Mouse (Mus musculus): ENCODE data around the gene Cpeb1. TPM values are rescaled to one million over a fixed set of nuclear protein-coding genes. Genes with fewer than 3 reads are reported as not detected.

Gene Cpeb1
- total RNA-seq, 4 experiments from 2014 or later = 23.0 to 55.5 (median 36.3) TPM

DNA sequence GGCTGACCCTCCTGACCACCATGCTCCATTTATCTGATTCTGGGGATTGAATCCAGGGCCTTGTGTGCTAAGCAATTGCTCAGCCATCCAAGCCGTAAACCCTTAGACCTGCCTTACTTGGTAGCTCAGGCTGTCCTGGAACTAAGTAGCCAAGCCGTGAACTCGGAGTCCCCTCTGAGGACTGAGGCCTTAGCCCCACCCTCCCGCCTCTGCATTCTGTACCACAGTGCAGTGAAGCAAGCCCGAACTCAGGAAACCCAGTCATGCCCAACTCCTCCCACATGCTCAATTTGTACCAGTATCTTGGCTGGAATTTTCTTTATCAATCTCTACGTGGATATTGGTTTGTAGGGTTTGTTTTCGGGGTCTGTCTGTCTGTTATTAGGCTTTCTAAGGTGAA lies 123.4 kb downstream of the Cpeb1 start:
- no peak for DNase-seq (ENCODE audit: low spot score in 2 of 2)

DNA sequence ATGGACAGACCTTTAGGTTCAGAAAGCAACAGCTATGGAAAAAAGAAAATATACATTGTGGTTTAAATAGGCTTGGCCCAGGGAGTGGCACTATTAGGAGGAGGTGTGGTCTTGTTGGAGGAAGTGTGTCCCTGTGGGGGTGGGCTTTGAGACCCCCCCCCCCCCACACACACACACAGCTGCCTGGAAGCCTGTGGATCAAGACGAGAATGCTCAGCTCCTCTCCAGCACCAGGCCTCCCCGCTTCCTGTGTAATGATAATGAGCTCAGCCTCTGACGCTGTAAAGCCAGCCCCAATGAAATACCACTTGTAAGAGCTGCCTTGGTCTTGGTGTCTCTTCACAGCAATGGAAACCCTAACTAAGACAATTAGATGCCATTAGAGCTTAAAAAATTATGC lies 124.5 kb downstream of the Cpeb1 start:
- DNase-seq (ENCODE audit: low spot score in 2 of 2) = no peak

DNA sequence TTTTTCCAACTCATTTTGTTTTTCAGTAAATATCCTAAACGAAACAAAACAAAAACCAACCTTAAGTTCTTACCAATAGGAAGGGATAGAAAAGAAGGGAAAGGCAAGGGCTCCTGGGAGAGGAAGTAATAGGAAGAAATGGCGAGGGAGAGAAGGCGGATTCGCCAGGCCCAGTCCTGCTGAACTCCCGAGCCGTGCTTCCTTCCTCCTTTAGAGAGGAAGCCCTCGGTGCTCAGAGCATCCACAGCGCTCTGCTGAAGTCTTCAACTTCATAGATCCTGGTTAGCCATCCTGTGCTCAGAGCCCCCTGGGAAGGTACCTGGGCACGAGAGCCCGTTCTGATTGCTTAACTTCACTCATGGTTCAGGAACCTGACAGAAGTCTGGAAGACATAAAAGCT lies 127.6 kb downstream of the Cpeb1 start:
- no peak for DNase-seq (ENCODE audit: low spot score in 2 of 2)

DNA sequence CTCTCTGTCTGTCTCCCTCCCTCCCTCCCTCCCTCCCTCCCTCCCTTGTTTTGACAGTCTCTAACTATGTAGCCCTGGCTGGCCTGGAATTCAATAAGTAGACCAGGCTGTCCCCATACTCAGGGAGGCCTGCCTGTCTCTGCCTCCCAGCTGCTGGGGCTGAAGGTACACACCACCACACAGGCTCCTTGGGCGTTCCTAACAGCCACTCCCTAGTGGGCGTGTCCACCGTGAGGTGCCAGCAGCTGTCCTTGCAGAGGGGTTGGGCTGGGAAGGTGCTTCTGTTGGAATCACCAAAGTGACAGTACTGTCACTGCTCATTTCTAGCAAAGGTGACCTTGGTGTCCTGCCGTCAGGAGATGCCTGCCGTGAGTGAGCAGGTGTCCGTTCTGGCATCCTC lies 128.4 kb downstream of the Cpeb1 start:
- no peak for DNase-seq (ENCODE audit: low spot score in 2 of 2)

DNA sequence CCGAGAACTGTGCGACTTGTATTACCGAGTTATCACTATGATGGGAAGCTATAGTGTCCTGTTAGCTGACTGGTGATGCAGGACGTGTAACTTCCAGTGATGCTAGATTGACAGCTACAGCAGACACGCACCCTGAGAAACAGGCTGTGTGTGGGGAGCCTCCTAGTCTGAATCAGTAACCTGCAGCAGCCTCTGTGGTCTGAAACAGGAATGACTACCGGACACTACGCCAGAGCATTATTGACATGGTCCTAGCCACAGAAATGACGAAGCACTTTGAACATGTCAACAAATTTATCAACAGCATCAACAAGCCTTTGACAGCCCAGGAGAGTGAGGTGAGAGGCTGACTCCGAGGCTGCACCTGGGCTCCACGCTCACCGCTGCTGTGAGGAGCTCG lies 129.2 kb downstream of the Cpeb1 start:
- no peak for DNase-seq (ENCODE audit: low spot score in 2 of 2)

DNA sequence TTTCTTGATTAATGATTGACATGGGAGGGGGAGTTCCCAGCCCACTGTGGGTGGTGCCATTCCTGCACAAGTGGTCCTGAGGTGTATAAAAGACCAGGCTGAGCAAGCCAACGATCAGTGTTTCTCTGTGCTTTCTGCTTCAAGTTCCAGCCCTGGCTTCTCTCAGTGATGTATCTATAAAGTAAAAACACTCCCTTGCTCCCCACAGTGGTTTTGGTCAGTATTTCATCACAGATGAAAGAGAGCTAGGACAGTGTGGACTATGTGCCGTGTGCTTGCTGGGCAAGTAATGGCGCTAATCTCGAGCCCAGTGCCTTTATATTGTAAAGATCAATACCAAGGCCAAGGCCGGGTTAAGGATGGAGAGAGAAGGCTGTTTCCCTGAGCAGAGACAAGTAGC lies 133.5 kb downstream of the Cpeb1 start:
- DNase-seq (ENCODE audit: low spot score in 2 of 2) = no peak

DNA sequence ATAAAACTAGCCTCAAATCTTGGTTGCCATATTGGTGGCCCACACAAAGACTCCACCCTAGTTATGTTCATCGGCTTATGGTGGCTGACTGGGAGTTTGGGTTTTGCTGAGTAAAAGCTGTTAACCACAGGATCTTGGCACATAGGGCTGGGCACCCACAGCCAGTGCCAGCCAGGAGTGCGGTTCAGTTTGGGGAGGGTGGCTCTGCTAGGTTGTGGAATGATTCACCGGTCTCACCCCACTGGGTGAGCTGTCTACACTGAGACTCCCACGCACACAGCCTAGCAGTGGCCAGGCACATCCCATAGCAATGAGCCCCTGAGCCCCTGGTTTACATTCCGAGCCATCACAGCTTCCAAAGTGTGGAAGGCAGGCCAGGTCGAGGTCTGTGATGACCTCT lies 135.5 kb downstream of the Cpeb1 start:
- DNase-seq (ENCODE audit: low spot score in 2 of 2) = no peak

DNA sequence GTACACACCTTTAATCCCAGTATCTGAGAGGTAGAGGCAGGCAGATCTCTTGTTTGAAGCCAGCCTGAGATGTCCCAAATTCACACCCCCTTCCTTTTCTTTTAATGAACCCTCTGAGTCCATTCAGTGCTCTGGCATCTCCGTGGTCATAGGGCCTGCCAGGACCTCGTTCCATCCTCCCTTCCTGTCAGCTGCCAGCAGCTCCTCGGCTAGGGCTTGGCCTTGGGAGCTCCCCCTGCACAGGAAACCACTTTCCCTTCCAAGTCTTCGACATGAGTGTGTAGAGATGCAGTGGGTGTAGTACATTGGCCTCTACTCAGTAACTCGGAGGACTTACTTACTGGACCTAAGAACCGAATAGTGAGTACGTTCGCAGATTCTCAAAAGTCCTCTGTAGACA lies 139.7 kb downstream of the Cpeb1 start:
- no peak for DNase-seq (ENCODE audit: low spot score in 2 of 2)

DNA sequence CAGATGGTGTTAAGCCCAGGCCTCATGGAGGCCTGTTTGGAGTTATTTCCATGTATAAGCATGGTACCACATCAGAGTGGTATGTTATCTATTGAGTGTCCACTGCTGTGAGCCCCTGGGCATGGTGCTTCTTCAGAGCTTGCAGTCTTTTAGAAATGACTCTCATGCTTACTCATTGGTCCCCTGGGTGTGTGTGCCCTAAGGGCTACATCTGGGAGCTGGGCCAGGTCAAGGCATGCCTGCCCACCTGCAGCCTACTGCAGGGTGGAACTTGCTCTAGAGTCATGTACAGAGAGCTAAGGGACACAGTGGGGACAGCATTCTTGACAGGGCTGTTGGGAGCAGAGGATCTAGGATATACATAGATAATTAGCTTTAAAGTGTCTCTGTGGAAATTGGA lies 143.7 kb downstream of the Cpeb1 start:
- no peak for DNase-seq (ENCODE audit: low spot score in 2 of 2)

DNA sequence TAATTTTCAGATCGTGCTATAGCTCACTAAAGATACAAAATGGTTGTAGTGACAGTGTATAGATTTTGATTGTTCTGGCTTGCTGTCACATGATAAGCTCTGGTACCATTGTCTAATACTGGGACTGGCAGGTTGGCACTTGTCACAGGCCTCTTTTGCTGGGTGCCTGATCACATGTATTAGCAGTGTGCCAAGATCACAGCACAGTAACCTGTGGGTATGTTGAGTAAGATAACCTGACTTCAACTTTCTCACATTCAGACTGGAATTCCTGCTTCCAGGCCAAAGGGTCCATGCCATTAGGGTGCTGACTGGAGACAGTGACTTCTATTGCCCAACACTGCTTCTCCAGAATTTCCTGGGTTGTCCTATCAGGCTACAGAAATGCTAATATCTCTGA lies 144.1 kb downstream of the Cpeb1 start:
- no peak for DNase-seq (ENCODE audit: low spot score in 2 of 2)

DNA sequence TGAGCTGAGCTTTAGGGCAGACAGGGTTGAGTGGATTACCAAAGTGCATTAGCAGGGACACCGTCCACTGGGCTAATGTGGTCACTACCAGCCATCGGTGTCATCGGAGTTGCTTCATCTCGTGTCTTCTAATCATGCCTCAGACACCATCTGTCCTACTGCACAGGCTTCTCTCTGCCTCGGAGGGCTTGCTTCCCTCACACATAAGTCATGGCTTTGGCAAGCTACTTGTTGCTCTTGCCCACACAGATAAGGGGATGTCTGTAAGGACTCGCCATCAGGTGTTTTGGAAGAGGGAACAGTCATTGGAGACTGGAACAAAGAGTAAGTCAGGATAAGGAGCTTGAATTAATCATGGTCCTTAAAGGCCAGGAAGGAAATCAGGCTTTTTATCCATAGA lies 146.0 kb downstream of the Cpeb1 start:
- DNase-seq (ENCODE audit: low spot score in 2 of 2) = no peak

DNA sequence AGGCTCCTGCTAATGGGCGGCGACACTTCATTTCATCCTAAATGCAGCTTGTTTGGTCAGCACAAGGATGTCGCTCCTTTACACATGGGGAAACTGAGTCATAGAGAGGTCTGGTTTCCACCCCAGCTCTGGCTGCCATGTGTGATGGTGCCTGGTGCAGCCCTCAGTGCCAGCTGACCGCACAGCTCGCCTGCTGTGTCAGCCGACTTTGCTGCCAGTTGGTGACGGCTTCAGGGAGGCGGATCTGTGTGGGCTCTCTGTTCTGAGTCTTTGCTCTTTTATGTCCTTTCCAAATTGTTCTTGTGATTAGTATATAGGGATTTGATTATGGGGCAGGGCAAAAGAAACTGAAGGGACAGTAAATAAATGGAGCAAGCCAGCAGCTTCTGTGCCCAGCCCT lies 147.5 kb downstream of the Cpeb1 start:
- DNase-seq (ENCODE audit: low spot score in 2 of 2) = no peak

DNA sequence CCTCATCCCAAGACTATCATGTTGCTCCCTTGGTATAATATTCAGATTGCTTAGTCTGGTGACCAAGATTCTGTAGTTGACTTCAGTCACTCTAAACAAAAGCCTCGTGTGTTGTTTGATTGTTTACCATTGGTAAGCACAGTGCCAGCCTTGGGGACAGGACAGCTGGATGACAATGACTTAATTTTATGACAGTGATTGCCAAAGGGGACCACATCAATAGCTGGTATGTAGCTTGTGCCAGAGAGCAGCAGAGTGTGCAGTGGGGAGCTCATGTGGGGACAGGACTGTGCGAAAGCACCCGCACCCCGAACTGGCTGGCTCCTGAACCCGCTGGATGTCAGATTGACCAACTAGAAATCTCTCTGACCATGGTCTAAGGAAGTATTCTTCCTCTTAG lies 150.6 kb downstream of the Cpeb1 start:
- no peak for DNase-seq (ENCODE audit: low spot score in 2 of 2)

DNA sequence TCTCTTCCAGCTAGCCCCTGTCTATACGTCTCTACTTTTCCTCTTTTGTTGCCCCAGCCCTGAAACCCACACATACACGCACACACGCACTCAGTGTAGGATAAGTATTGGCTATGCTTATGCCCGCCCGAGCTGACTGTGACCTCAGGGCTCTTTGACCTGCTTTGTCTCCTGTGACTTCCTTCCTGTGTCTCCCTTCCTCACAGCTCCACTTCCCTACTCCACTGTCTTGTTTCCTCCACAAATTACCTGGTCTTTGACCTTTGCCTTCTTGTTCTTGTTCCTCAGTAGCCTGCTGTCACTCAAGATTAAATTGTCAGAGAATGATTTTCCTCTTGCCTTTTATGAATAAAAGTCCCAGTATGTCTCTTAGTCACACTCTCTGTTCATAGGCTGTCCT lies 151.2 kb downstream of the Cpeb1 start:
- DNase-seq (ENCODE audit: low spot score in 2 of 2) = no peak

DNA sequence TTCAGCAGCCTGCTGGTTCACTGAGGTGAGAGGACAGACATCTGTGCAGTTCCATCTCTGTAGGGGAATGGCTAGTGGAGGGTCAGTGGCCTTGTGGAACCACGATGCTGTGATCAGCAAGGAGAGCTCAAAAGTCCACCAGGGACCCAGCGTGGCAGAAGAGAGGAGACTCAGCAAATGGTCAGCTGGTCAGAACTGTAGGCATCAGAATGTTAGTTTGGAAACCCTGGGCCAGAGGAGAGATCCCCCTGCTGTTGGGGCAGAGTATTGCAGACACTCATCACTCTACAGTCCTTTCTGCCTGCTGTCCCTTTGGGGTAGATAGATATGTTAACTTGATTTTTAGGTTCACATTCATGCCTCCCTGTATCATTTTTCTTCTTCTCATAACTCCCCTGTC lies 151.6 kb downstream of the Cpeb1 start:
- peak; percentile 28 to 36 for DNase-seq (ENCODE audit: low spot score in 2 of 2)

DNA sequence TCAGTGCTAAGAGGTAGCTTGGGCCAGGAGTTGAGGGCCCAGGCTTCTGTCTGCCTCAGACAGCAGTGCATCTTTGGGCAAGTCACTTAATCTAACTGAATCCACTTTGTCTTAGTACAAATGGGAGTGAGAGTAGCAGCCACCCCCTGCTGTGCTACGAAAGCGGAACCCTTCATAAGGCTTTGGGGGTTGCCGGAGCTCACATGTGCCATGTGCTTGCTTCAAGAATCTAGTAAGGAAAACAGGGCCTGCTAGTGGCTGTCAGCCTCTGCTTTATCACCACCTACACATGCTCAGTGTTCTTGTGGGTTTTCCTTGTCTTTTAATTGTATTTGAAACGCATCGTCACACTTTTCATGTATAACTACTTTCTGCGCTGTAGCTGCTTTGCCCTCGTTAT lies 153.9 kb downstream of the Cpeb1 start:
- no peak for DNase-seq (ENCODE audit: low spot score in 2 of 2)

DNA sequence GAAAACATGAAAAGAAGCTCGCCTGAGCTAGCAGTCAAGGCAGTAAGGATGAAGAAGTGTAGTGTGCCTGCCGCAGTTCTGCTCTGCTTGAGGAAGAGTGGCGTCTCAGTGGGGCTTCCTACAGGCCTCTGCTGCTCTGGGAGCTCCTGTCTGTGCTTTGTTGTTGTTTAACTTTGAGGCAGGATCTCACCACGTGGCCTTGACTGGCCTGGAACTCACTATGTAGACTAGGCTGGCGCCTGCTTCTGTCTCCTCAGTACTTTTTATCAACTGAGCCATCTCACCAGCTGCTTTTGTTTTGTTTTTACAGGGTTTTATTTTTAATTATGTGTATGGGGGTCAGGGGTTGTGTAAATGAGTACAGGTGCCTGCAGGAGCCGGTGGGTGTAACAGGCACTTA lies 157.1 kb downstream of the Cpeb1 start:
- DNase-seq (ENCODE audit: low spot score in 2 of 2) = no peak

Other genes with a start within 250 kb of the Cpeb1 start
- 10 to 100 TPM in 2 of 4 experiments, 1 to 10 TPM in 2; 9.0 to 12.5 (median 9.9) TPM for gene Pde8a, start 241.9 kb downstream of the Cpeb1 start, total RNA-seq (2022)
- gene Rps17, start 110.2 kb downstream of the Cpeb1 start, total RNA-seq (2022) = 100 to 1,000 TPM; 756 to 885 (median 813) TPM
- gene Ap3b2, start 38.5 kb upstream of the Cpeb1 start, total RNA-seq (2022) = under 1 TPM in 3 of 4 experiments, not detected in 1; 0.17 to 0.60 (median 0.38) TPM
- 10 to 100 TPM in 1 of 4 experiments, 1 to 10 TPM in 3; 2.7 to 10.6 (median 3.2) TPM for gene BC048679, start 42.8 kb upstream of the Cpeb1 start, total RNA-seq (2022)
- 100 to 1,000 TPM; 291 to 459 (median 401) TPM for gene Fsd2, start 111.5 kb upstream of the Cpeb1 start, total RNA-seq (2022)
- 1 to 10 TPM; 7.6 to 9.6 (median 9.1) TPM for gene Whamm, start 115.8 kb upstream of the Cpeb1 start, total RNA-seq (2022)